Mouse (Mus musculus) neural tube, embryonic 13.5 days (tissue): ENCODE results near the gene Tmem260. TPM values are rescaled to one million over a fixed set of nuclear protein-coding genes. Genes with fewer than 3 reads are reported as not detected.

Experiments used
- ATAC-seq: fragments of 200-750 bp; cut with Nextera tagmentation; 2 replicates; pipeline ENCODE4 v1.8.0; 2017; ENCODE audit warnings: low read depth, mild to moderate bottlenecking, moderate TSS enrichment, moderate library complexity
- H3K27ac ChIP-seq: fragments of 300-500 bp; sonication (generic); replicated peaks from 2 replicates; pipeline ENCODE4 v1.5.1; 2015; ENCODE audit warnings: moderate library complexity, mild to moderate bottlenecking, inconsistent platforms
- H3K27me3 ChIP-seq: fragments of 300-500 bp; sonication (generic); 2 replicates; pipeline ENCODE4 v1.6.1; 2015; ENCODE audit warnings: mild to moderate bottlenecking, inconsistent platforms
- H3K36me3 ChIP-seq: fragments of 300-500 bp; sonication (generic); 2 replicates; pipeline ENCODE4 v1.6.1; 2015; ENCODE audit warnings: mild to moderate bottlenecking, inconsistent platforms
- H3K4me1 ChIP-seq: fragments of 300-500 bp; sonication (generic); replicated peaks from 2 replicates; pipeline ENCODE4 v1.6.1; 2015; ENCODE audit warnings: inconsistent platforms
- H3K4me2 ChIP-seq: fragments of 300-500 bp; sonication (generic); 2 replicates; pipeline ENCODE4 v1.6.1; 2015; ENCODE audit warnings: inconsistent platforms, mild to moderate bottlenecking, moderate library complexity
- H3K4me3 ChIP-seq: fragments of 300-500 bp; sonication (generic); 2 replicates; pipeline ENCODE4 v1.5.1; 2015; ENCODE audit warnings: mild to moderate bottlenecking, inconsistent platforms
- H3K9ac ChIP-seq: fragments of 300-500 bp; sonication (generic); 2 replicates; pipeline ENCODE4 v1.6.1; 2015; ENCODE audit warnings: moderate library complexity, mild to moderate bottlenecking, inconsistent platforms
- H3K9me3 ChIP-seq: fragments of 300-500 bp; sonication (generic); 2 replicates; pipeline ENCODE4 v1.6.1; 2016; ENCODE audit warnings: inconsistent platforms
- WGBS: fragments of 180-500 bp; shearing (Covaris S2); methylation state at CpG from one replicate; pipeline ENCODE4 v1.1.7; 2015; 5-methylcytosine and 5-hydroxymethylcytosine counted together
- polyA plus RNA-seq: library from polyadenylated mRNA; unstranded; fragments of >200 nt; fragmentation: Nextera tagmentation; extraction: Ambion mirVana; gene quantifications from 2 replicates; pipeline ENCODE4 v1.2.1, GENCODE M21; 2015

Tmem260 gene
- polyA plus RNA-seq, 1 experiment from 2014 or later: 17.9 TPM

- Histone ChIP-seq H3K9ac (no peak overlapping the region), H3K4me3 (no peak overlapping the region), H3K9me3 (no peaks in the 10 kb centered on the region), H3K36me3 (no peaks in the 10 kb centered on the region), H3K27me3 (0 out of 2 replicates have a peak, but pooled peaks cover 5% of the 10 kb centered on the region), H3K4me1 (no peaks in the 10 kb centered on the region), H3K4me2 (no peak overlapping the region), H3K27ac (no peak overlapping the region)
- WGBS: 67% methylated on average over 7 of the region's 7 CpGs
- ATAC-seq: no peak
Measured at GRCm38 (mm10) chr14:48566596-48566995, 120.7 kb downstream of the Tmem260 start.

Other genes starting within 250 kb of the Tmem260 start
- 1.1 TPM in 1 of 2 replicates, not detected in the other for gene Otx2, start 227.7 kb downstream of the Tmem260 start, polyA plus RNA-seq